Mouse (Mus musculus) kidney, embryonic 16.5 days (tissue): ENCODE measurements around the gene Akap10. TPM values are rescaled to one million over a fixed set of nuclear protein-coding genes. Genes with fewer than 3 reads are reported as not detected.
"Not testable (repeated sequence)": the region's sequence is repeated elsewhere in the genome, so short reads cannot be mapped to it uniquely, and the experiment has no call there.

Experiments
- ATAC-seq: fragments of 200-750 bp; cut with Nextera tagmentation; 2 replicates; pipeline ENCODE4 v1.8.0; 2017; ENCODE audit warnings: moderate TSS enrichment; ENCODE audit not compliant: low FRiP score, low TSS enrichment
- H3K27ac ChIP-seq: fragments of 300-500 bp; sonication (generic); 2 replicates; pipeline ENCODE4 v1.5.1; 2014; ENCODE audit warnings: low read length
- H3K27me3 ChIP-seq: fragments of 300-500 bp; sonication (generic); 2 replicates; pipeline ENCODE4 v1.6.1; 2014; ENCODE audit warnings: low read length, control low read depth, mixed read lengths; ENCODE audit not compliant: insufficient read depth
- H3K36me3 ChIP-seq: fragments of 300-500 bp; sonication (generic); 2 replicates; pipeline ENCODE4 v1.6.1; 2014; ENCODE audit warnings: low read length, control low read depth, mixed read lengths; ENCODE audit not compliant: insufficient read depth
- H3K4me1 ChIP-seq: fragments of 300-500 bp; sonication (generic); 2 replicates; pipeline ENCODE4 v1.6.1; 2014; ENCODE audit warnings: low read length, control low read depth, mixed read lengths; ENCODE audit not compliant: insufficient read depth
- H3K4me2 ChIP-seq: fragments of 300-500 bp; sonication (generic); replicated peaks from 2 replicates; pipeline ENCODE4 v1.6.1; 2014; ENCODE audit warnings: low read depth, low read length
- H3K4me3 ChIP-seq: fragments of 300-500 bp; sonication (generic); 2 replicates; pipeline ENCODE4 v1.5.1; 2014; ENCODE audit warnings: mild to moderate bottlenecking, low read length
- H3K9ac ChIP-seq: fragments of 300-500 bp; sonication (generic); replicated peaks from 2 replicates; pipeline ENCODE4 v1.6.1; 2014; ENCODE audit warnings: low read length
- H3K9me3 ChIP-seq: fragments of 300-500 bp; sonication (generic); 2 replicates; pipeline ENCODE4 v1.6.1; 2016; ENCODE audit warnings: low read length, control low read depth
- WGBS: fragments of 180-500 bp; shearing (Covaris S2); extraction: QIAGEN DNeasy Blood & Tissue Kit; methylation state at CpG from one replicate; pipeline ENCODE4 v1.1.7; 2014; 5-methylcytosine and 5-hydroxymethylcytosine counted together
- polyA plus RNA-seq: library from polyadenylated mRNA; unstranded; fragments of >200 nt; fragmentation: Nextera tagmentation; extraction: Ambion mirVana; gene quantifications from 2 replicates; pipeline ENCODE4 v1.2.1, GENCODE M21; 2015

The Akap10 gene
- polyA plus RNA-seq, 1 experiment from 2014 or later: 15.8 TPM

- Histone ChIP-seq H3K4me2 (no peak overlapping the region), H3K4me1 (no peaks in the 10 kb centered on the region), H3K9me3 (no peaks in the 10 kb centered on the region), H3K27ac (no peak overlapping the region), H3K4me3 (no peak overlapping the region), H3K9ac (no peak overlapping the region), H3K27me3 (no peaks in the 10 kb centered on the region), H3K36me3 (0 out of 2 replicates have a peak, but pooled peaks cover 2% of the 10 kb centered on the region)
- no peak for ATAC-seq
- 88% methylated on average over 3 of the region's 3 CpGs for WGBS
Measured at GRCm38 (mm10) chr11:61851195-61851594, 78.9 kb downstream of the Akap10 start.

GRCm38 (mm10) chr11:61840663-61841062, 89.4 kb downstream of the Akap10 start:
- not testable (repeated sequence) for H3K4me2 ChIP-seq
- WGBS: 73% methylated on average over 3 of the region's 3 CpGs

DNA sequence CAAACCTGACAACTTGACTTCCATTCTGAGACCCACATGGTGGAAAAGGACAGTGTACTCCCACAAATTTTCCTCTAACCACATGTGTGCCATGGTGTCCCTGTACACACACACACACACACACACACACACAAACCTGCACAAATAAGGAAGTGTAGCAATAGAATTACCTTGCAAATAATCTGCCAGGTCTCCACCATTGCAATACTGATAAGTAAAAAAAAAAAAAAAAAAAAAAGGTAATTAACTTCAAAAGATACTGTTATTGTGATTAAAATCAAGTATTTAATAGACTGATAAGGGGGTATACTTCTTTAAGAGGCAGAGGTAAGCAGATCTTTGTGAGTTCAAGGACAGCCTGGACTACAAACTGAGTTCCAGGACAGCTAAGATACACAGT, 90.1 kb downstream of the Akap10 start:
- no peaks in the 10 kb centered on the region for H3K27me3 ChIP-seq
- no peak for ATAC-seq

More at GRCm38 (mm10) chr11:61840663-61841062, 89.4 kb downstream of the Akap10 start:
- not testable (repeated sequence) for H3K4me1 ChIP-seq, H3K4me3 ChIP-seq, H3K9ac ChIP-seq, H3K27me3 ChIP-seq, H3K27ac ChIP-seq, H3K9me3 ChIP-seq, ATAC-seq
- peaks cover 11% of the 10 kb centered on the region; the same call in 1 of the 2 replicates for H3K36me3 ChIP-seq

DNA sequence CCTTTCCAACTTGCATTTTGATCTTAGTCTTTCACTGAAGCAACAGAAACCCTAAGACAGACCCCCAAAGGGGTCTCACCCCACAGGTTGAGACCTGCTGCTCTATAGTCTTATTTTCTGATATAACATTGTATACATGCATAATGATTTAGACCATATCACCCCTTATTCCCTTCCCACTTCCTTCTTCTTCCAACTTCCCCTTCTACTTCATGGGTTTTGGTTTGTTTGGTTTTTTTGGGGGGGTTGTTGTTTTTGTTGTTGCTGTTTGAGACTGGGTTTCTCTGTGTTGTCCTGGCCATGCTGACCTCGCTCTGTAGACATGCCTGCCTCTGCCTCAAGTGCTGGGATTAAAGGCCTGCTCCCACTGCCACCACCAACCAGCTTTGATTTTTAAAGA, 90.9 kb downstream of the Akap10 start:
- Histone ChIP-seq H3K4me2 (no peak overlapping the region), H3K36me3 (peaks cover 17% of the 10 kb centered on the region; the same call in 1 of the 2 replicates), H3K4me3 (no peak overlapping the region), H3K27ac (no peak overlapping the region), H3K9me3 (no peaks in the 10 kb centered on the region), H3K9ac (no peak overlapping the region), H3K4me1 (no peaks in the 10 kb centered on the region), H3K27me3 (no peaks in the 10 kb centered on the region)
- WGBS: 97% methylated on average over 1 of the region's 1 CpGs
- ATAC-seq: no peak

More for the DNA sequence above, 90.1 kb downstream of the Akap10 start:
- Histone ChIP-seq H3K9me3 (no peaks in the 10 kb centered on the region), H3K27ac (no peak overlapping the region), H3K4me1 (no peaks in the 10 kb centered on the region), H3K36me3 (peaks cover 11% of the 10 kb centered on the region; the same call in 1 of the 2 replicates), H3K4me2 (no peak overlapping the region), H3K9ac (no peak overlapping the region), H3K4me3 (no peak overlapping the region)

Other genes starting within 250 kb of the Akap10 start
- 3.0 and 3.1 TPM in 2 replicates for gene Fam83g, start 246.2 kb downstream of the Akap10 start, polyA plus RNA-seq
- gene Slc5a10, start 209.4 kb downstream of the Akap10 start, polyA plus RNA-seq: 0.80 and 1.1 TPM in 2 replicates
- 31.7 and 33.3 TPM in 2 replicates for gene Prpsap2, start 168.2 kb downstream of the Akap10 start, polyA plus RNA-seq
- gene Ulk2, start 75.2 kb downstream of the Akap10 start, polyA plus RNA-seq: 10.3 and 12.1 TPM in 2 replicates
- 7.1 and 9.1 TPM in 2 replicates for gene Specc1, start 26.5 kb upstream of the Akap10 start, polyA plus RNA-seq